Mouse (Mus musculus): ENCODE results near the gene Cpeb3.
"Not testable (repeated sequence)": the region's sequence is repeated elsewhere in the genome, so short reads cannot be mapped to it uniquely, and the experiment has no call there.

Gene Cpeb3

DNA sequence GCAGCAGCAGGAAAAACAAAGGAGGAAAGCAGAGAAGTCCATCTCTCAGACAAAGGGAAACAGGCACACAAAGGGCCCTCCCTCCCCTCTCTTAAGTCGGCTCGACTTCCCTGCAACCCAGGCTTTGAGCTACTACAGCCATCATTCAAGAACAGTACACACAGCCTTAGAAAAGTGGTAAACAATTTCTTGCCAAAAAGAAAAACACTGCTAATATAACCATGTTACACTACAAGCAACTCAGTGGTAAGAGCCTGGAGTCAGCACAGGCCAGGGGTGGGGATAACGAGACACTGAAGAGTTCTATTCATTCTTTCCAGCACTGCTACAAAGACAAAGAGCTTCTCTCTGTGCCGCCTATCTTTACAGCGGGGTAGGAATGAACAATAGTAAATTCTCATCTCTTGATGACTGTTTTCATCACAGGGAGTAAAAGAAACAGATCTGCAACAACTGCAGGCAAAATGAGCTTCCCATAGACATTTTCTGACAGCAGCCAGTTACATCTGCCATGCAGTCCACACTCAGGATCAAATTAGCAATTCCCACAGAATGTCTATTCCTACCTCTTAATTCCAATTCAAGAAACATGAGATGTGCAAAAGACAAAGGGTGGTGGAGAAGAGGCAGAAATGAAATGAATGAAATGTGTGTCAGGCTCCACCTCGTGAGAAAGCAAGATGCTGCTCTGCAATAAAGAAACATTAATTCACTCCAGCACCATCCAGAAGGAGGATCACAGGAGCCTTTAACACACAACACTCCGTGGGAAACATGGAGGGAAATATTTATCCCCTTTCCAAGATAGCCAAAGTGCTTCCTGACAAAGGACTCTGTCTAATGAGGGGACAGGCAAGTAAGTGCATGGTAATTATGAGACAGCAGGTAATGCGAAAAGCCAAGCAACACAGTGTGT lies 118.0 kb downstream of the Cpeb3 start:
- in situ Hi-C loops (cut with MboI, MseI): loop anchor here (10.0 kb wide), 1 partner anchor 596 kb away; no protein-coding TSS in a partner anchor

DNA sequence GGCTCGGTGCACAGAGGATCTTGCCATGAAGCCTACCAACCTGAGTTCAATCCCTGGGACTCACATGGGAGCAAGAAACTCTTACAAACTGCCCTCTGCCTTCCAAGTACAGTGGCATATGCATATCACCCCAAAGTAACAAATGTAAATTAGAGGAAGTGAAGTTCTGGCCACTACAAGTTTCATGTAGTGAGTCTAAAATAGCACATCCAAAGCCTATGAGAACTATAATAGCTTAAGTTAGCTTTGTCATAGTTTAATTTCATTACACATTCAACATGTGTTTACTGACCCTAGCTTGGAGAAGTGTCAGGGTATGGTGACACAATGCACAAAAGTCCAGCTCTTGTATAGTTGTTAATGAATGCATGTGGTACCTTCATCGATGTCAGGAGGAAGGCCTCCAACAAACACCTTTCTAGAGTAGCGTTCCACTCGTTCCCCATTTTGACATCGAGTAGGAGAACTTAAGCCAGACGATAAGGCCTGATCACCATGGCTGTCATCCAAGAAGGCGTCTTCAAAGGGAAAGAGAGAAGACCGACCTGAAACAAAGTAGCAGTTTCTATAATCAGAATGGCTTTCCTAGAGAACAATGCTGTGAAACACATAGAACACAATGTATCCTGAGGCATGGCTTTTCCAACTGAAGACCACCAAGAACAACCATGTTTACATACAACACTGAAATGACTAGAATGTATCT lies 120.2 kb downstream of the Cpeb3 start:
- in situ Hi-C loops (cut with MboI, MseI): no loop called here

DNA sequence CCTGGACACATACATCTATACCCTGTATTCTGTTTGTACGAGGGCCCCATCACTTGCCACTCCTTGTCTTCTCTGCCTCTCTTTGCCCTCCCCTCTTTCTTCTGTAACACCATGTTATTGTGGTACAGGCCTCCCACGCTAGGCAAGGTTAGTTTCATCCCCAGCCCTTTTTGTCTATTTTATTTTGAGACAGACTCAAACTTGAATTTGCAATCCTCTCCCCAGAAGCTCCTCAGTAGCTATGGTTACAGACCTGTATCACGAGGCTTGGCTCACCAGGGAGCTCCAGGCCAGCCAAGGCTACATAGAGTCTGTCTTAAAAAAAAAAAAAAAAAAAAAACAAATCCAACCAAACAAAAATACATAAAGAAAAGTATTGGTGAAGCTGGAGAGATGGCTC lies 123.9 kb downstream of the Cpeb3 start:
- in situ Hi-C loops (cut with MboI, MseI): no loop called here

DNA sequence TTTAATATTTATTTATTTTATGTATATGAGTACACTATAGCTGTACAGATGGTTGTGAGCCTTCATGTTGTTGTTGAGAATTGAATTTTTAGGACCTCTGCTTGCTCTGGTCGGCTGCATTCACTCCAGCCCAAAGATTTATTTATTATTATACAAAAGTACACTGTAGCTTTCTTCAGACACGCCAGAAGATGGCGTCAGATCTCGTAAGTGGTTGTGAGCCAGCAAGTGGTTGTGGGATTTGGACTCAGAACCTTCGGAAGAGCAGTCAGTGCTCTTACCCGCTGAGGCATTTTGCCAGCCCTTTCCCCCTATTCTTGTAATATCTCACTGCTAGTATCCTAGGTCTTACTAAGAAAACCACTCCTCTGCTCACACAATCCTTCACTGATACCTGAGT lies 126.9 kb downstream of the Cpeb3 start:
- in situ Hi-C loops (cut with MboI, MseI): no loop called here

DNA sequence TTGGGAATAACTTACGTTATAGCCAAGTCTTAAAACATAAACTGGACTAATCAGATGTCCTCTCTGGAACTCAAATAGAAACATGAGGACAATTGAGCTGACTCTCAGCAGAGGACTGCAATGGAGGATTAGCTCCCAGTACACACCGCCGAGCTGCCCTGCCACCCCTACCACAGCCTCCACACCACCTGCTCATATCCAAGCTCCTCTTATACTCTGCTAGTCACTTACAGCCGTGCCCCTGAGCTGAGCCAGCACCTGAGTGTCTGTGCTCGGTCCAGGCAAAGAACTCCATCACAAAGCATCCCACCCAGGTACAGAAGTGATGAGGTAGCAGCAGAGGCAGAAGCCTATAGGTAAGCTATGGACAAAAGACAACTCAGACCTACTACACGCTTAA lies 129.2 kb downstream of the Cpeb3 start:
- in situ Hi-C loops (cut with MboI, MseI): no loop called here

DNA sequence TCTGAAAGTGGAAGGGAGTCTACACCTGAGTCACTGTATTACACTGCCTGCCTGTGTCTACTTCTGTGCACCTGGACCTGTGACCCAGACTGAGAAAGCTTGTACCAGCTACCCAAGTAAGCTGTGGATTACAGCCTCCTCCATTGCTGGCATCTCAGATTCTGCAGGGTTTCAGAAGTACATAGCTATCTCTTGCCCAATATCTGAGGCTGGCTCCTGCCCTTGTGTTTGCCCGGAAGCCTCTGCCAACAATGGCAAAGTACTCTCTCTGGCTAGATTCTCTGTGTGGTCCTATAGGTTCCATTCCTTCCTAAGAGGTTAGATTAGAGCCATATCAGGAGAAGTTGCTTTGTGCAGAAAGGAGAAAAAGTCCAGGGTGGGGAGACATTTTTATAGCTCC lies 129.8 kb downstream of the Cpeb3 start:
- in situ Hi-C loops (cut with MboI, MseI): no loop called here

DNA sequence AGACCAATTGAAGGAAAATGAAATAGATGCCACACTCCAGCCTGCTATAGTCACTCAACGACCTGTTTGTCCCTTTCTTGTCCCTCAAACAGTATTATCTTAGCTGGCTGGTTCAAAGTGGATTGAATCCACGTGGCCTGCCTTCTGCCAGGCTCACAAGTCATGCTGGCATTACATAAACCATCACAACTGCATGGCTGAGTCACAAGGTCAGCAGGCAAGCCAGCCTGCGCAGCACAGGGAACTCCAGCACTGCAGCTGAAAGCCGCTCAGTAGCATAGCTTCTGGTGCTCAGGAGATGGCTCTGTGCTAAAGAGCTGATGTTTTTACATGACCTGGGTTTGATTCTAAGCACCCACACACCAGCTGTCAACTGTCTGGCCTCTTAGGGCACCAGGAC lies 130.3 kb downstream of the Cpeb3 start:
- in situ Hi-C loops (cut with MboI, MseI): no loop called here

DNA sequence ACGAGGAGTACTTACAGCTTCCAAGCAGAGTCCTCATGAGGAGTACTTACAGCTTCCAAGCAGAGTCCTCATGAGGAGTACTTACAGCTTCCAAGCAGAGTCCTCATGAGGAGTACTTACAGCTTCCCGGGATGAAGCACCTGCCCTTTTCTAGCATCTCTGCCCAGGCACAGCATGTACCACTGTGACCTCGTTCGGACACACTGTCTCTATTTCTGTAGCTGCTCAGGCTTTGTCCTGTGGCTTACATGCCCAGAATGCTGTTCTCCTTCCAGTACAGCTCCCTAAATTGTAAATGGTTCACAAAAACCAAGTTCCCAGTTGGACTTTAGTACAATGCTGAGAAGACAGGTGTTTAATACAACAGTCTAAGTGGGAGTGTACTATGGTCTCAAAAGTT lies 131.1 kb downstream of the Cpeb3 start:
- in situ Hi-C loops (cut with MboI, MseI): not testable (repeated sequence)

DNA sequence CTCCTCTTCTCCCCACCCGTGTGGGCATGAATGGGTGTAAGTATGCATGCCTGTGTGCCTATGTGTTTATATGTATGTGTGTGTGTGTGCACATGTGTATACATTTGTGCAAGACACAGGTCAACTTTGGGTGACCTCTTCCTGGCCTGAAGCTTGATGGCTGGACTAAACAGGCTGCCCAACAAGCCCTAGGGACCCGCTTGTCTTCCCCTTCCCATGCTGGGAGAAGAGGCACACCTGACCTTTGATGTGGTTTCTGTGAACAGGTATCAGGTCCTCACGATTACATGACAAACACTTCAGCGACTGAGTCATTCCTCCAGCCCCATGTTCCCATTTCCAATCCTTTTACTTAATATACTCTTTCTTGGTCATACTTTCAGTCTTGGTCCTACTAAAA lies 131.8 kb downstream of the Cpeb3 start:
- in situ Hi-C loops (cut with MboI, MseI): no loop called here

DNA sequence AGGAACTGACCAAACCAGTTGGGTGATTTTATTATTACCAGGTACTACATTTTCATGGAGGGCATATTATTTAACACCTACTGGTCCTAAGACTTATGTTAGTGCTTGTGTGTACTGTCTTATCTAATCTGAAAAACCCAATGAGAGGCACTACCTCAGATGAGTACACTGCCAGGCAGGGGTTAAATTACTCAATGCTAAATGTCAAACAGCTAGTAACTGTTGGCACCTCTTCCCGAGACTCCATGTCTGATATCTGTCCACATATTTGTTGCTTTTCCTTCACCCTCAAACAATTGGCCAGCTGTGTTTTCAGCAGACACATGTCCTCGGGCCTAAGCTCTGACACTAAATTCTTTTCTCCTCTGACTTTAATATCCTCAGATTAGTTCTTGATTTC lies 132.3 kb downstream of the Cpeb3 start:
- in situ Hi-C loops (cut with MboI, MseI): no loop called here

DNA sequence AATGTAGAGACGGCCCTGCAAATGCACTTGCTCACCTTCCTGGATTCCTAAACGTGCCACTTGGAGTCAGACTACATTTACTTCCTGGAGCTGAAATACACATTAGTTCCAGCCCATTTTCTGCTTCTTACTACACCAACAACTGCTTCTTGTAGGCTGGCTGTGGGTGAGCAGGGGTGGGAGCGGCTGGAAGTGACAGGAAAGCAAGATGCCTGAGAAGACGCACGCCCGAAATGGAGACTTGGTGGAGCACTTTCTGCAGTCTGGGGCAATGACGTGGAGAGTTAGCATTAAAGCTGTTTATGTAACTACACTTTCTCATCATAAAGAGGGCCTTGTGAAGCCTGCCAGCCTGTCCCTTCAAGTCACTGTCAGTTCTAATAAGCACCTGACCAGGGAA lies 132.7 kb downstream of the Cpeb3 start:
- in situ Hi-C loops (cut with MboI, MseI): no loop called here

DNA sequence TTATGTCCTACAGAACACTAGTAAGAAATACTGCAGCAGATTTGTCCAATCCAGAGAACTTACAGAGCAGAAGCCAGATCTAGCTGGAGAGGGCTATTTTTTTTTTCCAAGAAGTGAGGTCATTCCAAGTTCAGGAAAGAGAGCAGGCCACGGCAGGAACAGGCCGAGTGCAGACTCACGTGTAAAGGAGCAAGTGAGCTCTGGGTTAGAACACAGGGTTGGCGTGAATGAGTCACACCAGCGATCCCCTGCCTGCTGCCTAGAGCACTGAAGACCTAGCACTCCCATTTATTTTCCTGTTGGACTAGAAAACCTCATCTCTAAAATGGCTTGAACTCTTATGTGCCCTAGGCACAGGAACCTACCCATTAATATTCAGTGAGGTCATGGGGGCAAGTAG lies 133.7 kb downstream of the Cpeb3 start:
- in situ Hi-C loops (cut with MboI, MseI): no loop called here

DNA sequence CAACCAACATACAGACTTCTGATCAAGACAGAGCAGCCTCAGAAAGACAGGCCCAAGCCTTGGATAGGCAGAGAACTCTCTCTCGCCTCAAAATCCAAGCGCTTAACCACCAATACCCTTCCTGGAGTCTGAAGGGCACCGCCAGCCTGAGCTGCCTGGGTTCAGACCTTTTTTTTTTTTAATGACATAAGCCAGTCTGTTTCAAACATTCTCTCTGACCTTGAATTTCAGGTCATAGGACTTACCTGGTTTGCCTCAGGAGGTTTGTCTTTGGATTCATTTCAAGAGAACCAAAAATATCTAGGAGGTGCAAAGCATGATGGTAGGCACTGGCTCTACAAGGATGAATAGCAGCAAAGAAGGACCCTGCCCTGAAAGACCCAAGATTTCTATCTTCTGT lies 134.1 kb downstream of the Cpeb3 start:
- in situ Hi-C loops (cut with MboI, MseI): no loop called here

DNA sequence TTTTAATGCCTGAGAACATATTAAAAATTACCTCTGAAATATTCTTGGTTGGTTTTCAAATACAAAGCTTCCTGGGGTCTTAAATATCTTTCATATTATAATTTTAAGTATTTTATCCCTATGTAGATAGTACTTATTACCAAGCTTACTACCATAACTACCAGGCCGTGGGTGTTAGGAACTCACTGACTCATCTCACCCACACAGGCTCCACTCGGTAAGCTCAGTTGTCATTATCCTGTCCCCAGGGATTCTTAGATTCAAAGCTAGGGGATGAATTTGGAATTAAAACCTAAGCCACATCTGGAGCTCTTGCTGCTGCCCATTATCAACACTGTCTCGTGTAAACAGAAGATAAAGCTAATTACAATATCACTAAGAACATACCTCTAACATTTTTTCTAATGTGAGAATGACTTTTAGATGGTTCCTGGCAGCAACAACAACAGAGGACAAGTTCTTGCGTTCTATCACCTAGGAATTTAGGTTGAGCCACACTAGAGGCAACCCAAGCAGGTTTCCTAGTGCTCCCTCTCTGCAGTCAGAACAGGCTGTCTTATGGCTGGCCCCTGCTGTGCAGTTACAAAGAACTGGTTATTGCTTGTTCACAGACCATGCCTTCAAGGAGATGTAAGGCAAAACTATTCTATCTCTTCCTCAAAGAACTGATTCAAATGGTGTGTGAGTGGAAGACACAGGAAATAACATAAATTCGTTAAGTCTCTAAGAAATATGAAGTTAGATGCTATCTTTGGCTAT lies 135.4 kb downstream of the Cpeb3 start:
- in situ Hi-C loops (cut with MboI, MseI): no loop called here

DNA sequence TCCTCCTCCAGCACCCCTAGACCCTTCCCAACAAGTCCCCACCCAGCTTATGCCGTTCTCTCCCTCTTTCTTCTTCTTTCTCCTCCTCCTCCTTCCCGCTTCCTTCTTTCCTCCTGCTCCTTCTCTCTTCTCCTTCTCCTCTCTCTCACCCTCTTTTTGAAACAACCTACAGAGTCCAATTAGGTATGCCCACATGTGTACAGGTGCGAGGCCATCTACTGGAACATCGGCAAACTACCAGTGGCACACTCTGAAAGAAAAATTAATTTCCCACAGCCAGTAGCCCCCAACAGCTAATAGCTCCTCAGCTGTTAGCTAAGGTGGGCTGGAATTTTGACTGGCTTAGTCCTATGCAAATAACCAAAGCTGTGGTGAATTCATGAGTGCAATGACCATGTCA lies 139.2 kb downstream of the Cpeb3 start:
- in situ Hi-C loops (cut with MboI, MseI): no loop called here

DNA sequence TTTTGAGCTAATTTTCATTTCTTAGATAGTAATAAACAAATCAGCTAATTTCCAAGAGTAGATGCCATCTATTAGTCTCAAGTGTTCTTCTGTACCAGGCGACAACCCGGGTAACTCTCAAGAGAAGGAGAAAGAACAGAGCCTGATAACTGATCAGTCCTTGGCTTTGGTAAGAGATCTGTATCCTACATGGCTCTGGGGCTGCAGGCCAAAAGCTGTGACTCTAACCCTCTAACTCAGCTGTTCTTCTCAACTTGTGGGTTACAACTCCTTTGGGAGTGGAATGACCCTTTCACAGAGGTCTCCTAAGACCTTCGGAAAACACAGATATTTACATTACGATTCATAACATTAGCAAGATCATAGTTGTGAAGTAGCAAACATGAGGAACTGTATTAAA lies 148.3 kb downstream of the Cpeb3 start:
- in situ Hi-C loops (cut with MboI, MseI): no loop called here

DNA sequence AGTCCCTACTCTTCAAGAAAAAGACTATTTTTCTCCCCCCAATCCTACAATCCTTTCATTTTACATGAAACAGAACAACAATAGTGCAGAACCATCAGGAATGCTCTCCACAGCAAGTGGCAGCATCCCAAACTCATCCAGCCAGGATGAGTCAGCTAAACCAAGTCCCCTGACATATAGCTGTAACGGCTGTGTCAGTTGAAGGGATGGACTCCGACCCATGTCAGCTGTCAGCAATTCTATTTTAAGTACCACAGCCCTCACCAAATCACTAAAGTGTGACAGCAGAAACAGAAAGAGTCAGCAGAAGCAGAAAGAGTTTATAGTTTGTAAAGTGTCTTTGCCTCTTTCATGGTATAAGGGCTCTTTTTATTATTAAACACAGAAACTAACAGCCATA lies 148.8 kb downstream of the Cpeb3 start:
- in situ Hi-C loops (cut with MboI, MseI): no loop called here

DNA sequence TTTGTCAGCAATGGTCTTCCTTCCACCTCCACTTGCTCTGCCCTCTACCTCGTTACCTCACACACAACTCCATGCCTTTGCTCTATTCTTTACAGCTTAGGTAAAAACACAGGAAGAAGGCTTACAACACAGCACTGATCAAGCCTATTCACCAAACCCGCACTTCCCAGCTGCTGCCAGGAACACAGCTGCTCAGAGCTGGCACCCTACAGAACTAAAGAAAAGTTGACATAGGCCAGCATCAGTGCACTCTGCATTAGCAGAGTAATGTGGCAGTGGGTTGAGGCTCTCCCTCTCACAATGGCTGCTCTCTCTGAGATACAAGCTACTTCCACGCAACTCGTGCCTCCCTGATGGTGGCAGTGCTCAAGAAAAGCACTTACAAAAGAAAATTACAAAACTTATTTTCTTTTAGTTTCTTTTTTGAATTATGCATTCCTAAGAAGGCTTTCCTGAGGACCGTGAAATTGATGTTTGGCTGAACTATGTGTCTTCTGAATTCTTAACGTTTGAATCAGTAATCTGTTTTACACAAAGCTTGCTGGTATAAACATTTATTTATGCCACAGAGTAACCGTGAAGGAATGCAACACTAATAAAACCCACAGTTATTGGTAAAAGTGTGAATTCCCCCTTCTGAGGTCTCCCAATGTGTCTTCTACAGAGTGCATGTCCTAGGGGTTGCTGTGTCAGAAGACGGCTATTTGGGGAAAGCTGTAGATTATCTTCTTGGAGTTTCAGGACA lies 151.1 kb downstream of the Cpeb3 start:
- in situ Hi-C loops (cut with MboI, MseI): no loop called here

DNA sequence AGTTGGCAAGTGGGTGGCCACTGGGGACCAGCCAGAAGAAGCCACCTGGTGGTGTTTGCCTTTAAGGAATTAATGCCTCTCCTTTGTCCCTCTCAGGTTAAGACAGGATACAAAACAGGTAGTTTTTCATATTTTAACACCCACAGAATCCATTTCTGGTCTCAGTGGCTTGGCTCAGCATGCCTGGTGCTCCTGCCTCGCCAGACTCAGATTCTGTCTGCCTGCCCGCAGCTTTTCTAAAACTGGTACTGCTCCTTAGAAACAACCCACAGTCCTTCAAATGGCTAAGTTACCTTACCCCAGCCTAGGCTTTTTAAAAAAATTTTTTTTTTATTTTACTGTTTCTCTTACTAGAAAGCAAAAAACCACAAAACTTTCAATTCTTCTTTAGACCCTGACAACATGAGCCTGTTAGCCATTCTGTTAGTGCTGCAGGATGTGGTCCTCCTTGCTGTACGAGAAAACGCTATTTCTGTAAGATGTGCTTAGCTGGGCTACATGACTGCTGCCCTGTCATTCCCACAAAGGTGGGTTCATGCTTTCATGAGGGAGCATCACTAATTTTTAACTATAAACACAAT lies 152.3 kb downstream of the Cpeb3 start:
- in situ Hi-C loops (cut with MboI, MseI): no loop called here

DNA sequence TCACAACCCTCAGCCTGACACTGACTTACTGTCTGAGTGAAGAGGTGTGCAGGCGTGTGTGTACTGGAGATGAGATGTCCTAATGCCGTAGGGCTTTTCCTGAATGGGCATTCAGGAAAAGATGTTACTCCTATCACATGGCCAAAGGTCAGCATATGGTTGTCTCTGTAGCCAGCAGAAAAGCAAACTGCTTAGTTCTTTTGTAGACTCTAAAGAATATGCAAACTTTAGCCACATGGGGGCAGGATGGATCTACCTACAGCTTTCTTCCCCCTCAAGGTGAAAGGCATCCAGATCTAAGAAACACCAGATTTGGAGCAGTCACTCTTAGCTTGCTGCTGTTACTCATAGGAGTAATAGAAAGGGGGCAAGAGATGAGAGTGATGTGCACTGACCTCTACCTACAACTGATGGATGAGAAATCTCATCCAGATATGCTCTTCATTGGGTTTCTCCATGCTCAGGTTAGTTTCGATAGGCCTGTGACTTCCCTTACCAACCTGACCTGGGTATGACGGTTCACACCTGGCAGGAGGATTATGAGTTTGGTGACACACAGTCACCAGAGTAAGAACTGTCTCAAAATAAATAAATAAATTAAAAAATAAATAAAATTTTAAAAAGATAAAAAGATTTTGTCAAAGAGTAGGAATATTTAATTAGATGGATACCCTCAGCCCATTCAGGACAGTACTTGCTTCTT lies 157.6 kb downstream of the Cpeb3 start:
- in situ Hi-C loops (cut with MboI, MseI): no loop called here

DNA sequence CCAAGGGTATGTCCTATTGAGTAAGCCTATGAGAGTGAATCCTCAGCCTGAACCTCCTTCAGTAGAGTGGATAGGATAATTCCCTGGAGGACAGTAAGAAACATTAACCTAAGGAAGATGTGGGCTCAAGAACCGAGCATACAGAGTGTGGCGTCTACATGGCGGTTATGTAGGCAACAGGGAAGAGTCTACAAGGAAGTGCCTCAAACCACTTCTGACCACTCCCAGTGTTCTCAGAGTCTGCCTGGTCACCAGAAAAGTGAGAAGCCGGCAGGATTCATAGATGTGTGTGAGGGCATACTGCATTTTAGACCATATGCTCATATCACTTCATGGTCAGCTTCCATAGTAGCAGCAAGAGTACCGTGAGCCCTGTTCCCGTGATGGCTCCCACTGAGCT lies 159.9 kb downstream of the Cpeb3 start:
- in situ Hi-C loops (cut with MboI, MseI): loop anchor here (10.0 kb wide), 1 partner anchor 146 kb away; no protein-coding TSS in a partner anchor

Measured in regulatory T cell (primary cell).